Mouse (Mus musculus) spleen, postnatal 14 days (tissue): ENCODE measurements at regions not wholly inside any gene's neighbourhood (a gene's known extent, or its start where the extent isn't known, plus 50 kb on each side); places are given as distances from the start of the nearest gene placed in this dataset.

Experiments used
- DNase-seq, 2 experiments: peaks; one replicate each; pipeline ENCODE4 v3.0.0; 2021 to 2022; ENCODE audit warnings: low spot score in 2 of 2

GRCm38 (mm10) chr12:91995545-91995944, 146.6 kb upstream of the Sel1l start:
- DNase-seq: no peak

- DNase-seq: no peak
These were observed 137.5 kb upstream of the Sel1l start for GRCm38 (mm10) chr12:91986448-91986847.

DNA sequence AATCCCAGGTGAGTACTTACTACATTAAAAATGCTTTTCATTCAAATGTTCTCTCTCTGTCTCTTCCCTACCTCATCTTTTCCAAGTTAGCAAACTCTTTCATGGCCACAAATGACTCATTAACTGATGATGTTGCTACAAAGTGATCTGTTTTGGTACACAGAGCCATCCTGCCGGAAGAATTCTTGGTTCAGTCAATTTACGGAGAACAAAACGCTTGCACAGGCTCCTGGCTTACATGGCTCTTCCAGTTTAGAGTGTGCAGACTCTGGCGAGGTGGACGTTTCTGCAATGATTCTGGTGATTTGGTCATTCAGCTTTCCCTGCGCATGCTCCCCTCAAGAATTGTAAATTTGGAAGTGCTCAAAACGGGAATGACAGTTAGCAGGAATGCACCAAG, 131.4 kb upstream of the Sel1l start:
- DNase-seq: no peak

DNA sequence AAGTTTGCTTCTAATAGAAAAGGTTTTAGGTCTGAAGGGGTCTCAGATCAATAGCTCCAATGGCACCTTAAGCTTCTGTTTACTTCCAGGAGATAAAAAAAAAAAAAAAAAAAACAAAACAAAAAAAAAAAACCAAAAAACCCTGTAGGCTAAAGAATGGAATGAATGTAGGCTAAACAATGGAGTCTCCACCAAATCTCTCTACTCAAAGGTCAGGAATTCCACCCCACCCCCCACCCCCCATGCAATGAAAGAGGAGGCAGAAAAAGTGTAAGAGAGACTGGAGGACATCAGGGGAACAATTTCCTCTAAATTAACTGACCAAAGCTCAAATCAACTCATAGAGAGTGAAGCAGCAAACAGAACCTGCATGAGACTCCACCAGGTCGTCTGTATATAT, 122.1 kb upstream of the Sel1l start:
- DNase-seq: no peak

DNA sequence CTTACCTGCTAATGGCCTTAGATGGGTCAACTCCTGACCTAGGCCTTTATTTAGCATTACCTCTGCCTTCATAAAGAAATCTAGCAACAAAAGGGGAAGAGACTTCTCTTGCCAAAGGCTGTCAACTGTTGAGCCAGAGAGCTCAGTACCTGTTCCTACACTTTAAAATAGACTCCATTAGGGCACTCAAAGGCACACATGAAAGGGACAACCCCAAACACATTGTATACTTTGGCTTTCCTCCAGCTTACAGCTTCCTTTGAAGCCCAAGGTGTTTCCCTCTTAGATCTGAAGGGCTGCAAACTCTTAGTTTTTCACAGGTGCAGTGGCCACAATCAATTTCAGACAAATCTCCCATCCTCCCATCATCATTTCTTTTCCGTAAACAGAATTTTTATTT, 117.0 kb upstream of the Sel1l start:
- no peak for DNase-seq

DNA sequence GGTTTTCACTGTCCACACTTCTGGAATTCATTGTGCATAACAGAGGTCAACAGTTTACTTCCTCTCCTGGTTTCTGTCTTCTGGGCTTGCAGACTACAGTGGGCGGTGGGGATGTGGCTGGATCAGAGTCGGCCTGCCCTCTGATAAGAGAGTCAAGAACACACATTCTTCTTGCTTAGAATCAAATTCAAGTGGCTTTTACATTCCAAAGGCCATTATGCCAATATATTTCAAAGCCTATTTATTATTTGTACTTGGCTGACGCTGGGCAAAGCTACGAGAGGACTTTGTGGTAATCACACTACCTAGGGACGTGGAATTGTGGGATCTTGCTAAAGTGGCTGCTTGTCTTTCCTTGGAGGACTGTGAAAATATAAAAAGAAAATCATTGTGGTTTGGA, 114.3 kb upstream of the Sel1l start:
- no peak for DNase-seq

- DNase-seq: no peak
These were observed 109.1 kb upstream of the Sel1l start for GRCm38 (mm10) chr12:91958086-91958485.

- DNase-seq: no peak
These were observed 107.5 kb upstream of the Sel1l start for GRCm38 (mm10) chr12:91956411-91956810.

GRCm38 (mm10) chr12:91948602-91949167, 99.7 kb upstream of the Sel1l start:
- no peak for DNase-seq

- no peak for DNase-seq
These were observed 99.0 kb upstream of the Sel1l start for GRCm38 (mm10) chr12:91947998-91948397.

- DNase-seq: no peak
These were observed 97.6 kb upstream of the Sel1l start for GRCm38 (mm10) chr12:91946541-91946940.

- DNase-seq: no peak
These were observed 83.8 kb upstream of the Sel1l start for GRCm38 (mm10) chr12:91932490-91933361.

GRCm38 (mm10) chr12:91931586-91931985, 82.6 kb upstream of the Sel1l start:
- no peak for DNase-seq

- DNase-seq: no peak
These were observed 80.6 kb upstream of the Sel1l start for GRCm38 (mm10) chr12:91929386-91930054.

DNA sequence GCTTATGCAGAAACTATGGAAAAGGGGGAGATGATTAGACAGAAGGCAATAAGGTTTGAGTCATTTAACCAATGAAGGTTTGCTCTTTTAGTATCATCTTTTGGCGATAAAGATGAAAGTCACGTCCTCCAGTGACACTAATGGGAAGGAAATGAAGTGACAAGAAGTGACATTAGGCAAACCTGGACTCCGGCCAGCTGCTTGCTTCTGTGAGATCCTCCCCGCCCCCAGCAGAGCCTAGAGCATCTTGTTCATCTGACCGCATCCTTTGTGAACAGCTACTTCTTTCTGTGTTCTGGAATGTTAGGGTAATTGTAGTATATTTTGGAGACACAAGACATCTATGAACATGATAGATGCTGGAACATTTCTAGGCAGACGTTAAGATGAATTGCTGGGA, 78.6 kb upstream of the Sel1l start:
- no peak for DNase-seq

- no peak for DNase-seq
These were observed 66.5 kb upstream of the Sel1l start for GRCm38 (mm10) chr12:91915486-91915885.

GRCm38 (mm10) chr12:91910529-91910928, 61.6 kb upstream of the Sel1l start:
- DNase-seq: no peak
